Mouse (Mus musculus) MEL (cell line): Measurements from ENCODE around the gene Ust.

Source experiments
- BHLHE40 ChIP-seq: IDR thresholded peaks from 2 replicates; pipeline ENCODE4 v1.6.1; 2012; ENCODE audit warnings: low read depth, mild to moderate bottlenecking, inconsistent platforms, low read length, improper control_type of control experiment, borderline replicate concordance
- CTCF ChIP-seq, 3 experiments: IDR thresholded peaks in 2 of 3; conservative IDR thresholded peaks in 1 of 3; 2 replicates each; pipeline ENCODE4 v1.5.1; 2011 to 2012; ENCODE audit warnings: low read length in 3 of 3, low read depth in 2 of 3, mild to moderate bottlenecking in 2 of 3, improper control_type of control experiment in 1 of 3, inconsistent platforms in 1 of 3, mixed read lengths in 1 of 3, moderate library complexity in 1 of 3; ENCODE audit not compliant: control insufficient read depth in 1 of 3, insufficient read depth in 1 of 3, poor library complexity in 1 of 3, severe bottlenecking in 1 of 3
- GABPA ChIP-seq: IDR thresholded peaks from 2 replicates; pipeline ENCODE4 v1.6.1; 2012; ENCODE audit warnings: low read depth, mild to moderate bottlenecking, inconsistent platforms, low read length, improper control_type of control experiment, moderate library complexity
- JUND ChIP-seq: IDR thresholded peaks from 2 replicates; pipeline ENCODE4 v1.6.1; 2011; ENCODE audit warnings: low read depth, mild to moderate bottlenecking, improper control_type of control experiment, low read length
- MAX ChIP-seq: IDR thresholded peaks from 2 replicates; pipeline ENCODE4 v1.6.1; 2011; ENCODE audit warnings: low read length, improper control_type of control experiment
- MEF2A ChIP-seq: IDR thresholded peaks from 2 replicates; pipeline ENCODE4 v1.6.1; 2014; ENCODE audit warnings: low read depth, mild to moderate bottlenecking, inconsistent platforms, low read length, improper control_type of control experiment; ENCODE audit not compliant: poor library complexity, insufficient replicate concordance, severe bottlenecking; ENCODE audit errors: extremely low read depth
- POLR2A ChIP-seq, 2 experiments: IDR thresholded peaks; 2 replicates each; pipeline ENCODE4 v1.6.1; 2011 to 2012; ENCODE audit warnings: low read length in 2 of 2, mild to moderate bottlenecking in 2 of 2, control low read depth in 1 of 2, improper control_type of control experiment in 1 of 2, low read depth in 1 of 2, moderate library complexity in 1 of 2; ENCODE audit not compliant: control insufficient read depth in 1 of 2, insufficient read depth in 1 of 2, poor library complexity in 1 of 2
- SMC3 ChIP-seq: IDR thresholded peaks from 2 replicates; pipeline ENCODE4 v1.6.1; 2011; ENCODE audit warnings: low read depth, low read length, improper control_type of control experiment

DNA sequence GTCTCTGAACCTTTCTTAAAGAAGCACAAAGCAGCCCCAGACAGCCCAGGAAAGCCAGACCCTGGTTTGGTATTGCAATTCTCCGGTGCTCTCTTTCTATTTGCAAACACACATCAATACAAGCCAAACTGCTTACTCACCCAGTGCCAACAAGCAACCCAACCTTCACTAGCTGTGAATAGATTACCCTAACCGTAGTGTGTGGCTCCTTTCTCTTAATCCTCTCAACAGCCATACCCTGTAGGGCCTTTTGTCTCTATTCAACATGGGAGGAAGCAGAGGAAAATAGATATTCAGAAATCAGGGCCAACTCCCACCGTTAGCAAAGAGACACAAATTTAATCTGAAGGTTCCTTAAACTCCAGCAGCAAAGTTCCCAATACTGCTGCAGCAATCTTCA lies 154.4 kb downstream of the Ust start:
- TF ChIP-seq POLR2A (IDR thresholded peaks at IDR 0.05; ENCODE audit: control insufficient read depth in 1 of 2, insufficient read depth in 1 of 2, low read depth in 1 of 2, low read length in 2 of 2, poor library complexity in 1 of 2) (no peak), SMC3 (no peak), JUND (no peak), BHLHE40 (no peak), MAX (no peak), MEF2A (no peak), CTCF (IDR thresholded peaks at IDR 0.05 in 2 of 3, conservative IDR thresholded peaks at IDR 0.05 in 1 of 3; ENCODE audit: control insufficient read depth in 1 of 3, insufficient read depth in 1 of 3, low read depth in 2 of 3, low read length in 3 of 3, poor library complexity in 1 of 3, severe bottlenecking in 1 of 3) (no peak), GABPA (no peak)
